Mouse (Mus musculus) spleen, postnatal 10 days (tissue): Measurements from ENCODE around the gene Ccdc185.

Source experiments
- DNase-seq, 2 experiments: peaks; one replicate each; pipeline ENCODE4 v3.0.0; 2021 to 2022; ENCODE audit warnings: low spot score in 2 of 2

Ccdc185 gene

GRCm38 (mm10) chr1:182747081-182747480, 1.9 kb downstream of the Ccdc185 start:
- DNase-seq: no peak

- no peak for DNase-seq
Measured at GRCm38 (mm10) chr1:182735891-182736290, 13.1 kb downstream of the Ccdc185 start.

GRCm38 (mm10) chr1:182732695-182733094, 16.3 kb downstream of the Ccdc185 start:
- DNase-seq: no peak

GRCm38 (mm10) chr1:182729002-182729401, 20.0 kb downstream of the Ccdc185 start:
- no peak for DNase-seq

- no peak for DNase-seq
Measured at GRCm38 (mm10) chr1:182727541-182727940, 21.4 kb downstream of the Ccdc185 start.

- DNase-seq: no peak
Measured at GRCm38 (mm10) chr1:182714236-182714935, 34.6 kb downstream of the Ccdc185 start.

- no peak for DNase-seq
Measured at GRCm38 (mm10) chr1:182711360-182711933, 37.5 kb downstream of the Ccdc185 start.

- DNase-seq: no peak
Measured at GRCm38 (mm10) chr1:182707459-182707858, 41.5 kb downstream of the Ccdc185 start.

- no peak for DNase-seq
Measured at GRCm38 (mm10) chr1:182704882-182705281, 44.1 kb downstream of the Ccdc185 start.

- DNase-seq: no peak
Measured at GRCm38 (mm10) chr1:182699392-182700347, 49.3 kb downstream of the Ccdc185 start.
